Mouse (Mus musculus) gastrocnemius, adult 8-10 months (tissue): Measurements from ENCODE around the gene C2cd4b. TPM values are rescaled to one million over a fixed set of nuclear protein-coding genes. Genes with fewer than 3 reads are reported as not detected.

ENCODE experiments used
- DNase-seq, 2 experiments: peaks; one replicate each; pipeline ENCODE4 v3.0.0; 2022; ENCODE audit warnings: low spot score in 2 of 2
- microRNA-seq: library from miRNA; unstranded; fragments of <30 nt; microRNA quantifications from one replicate; pipeline ENCODE4 v1.2.0, GENCODE M21; 2022
- total RNA-seq, 4 experiments: library from RNA; stranded (reverse); gene quantifications; 2 replicates each; pipeline ENCODE4 v1.2.4; 2022

C2cd4b gene
- total RNA-seq, 4 experiments from 2014 or later, result not detected

DNA sequence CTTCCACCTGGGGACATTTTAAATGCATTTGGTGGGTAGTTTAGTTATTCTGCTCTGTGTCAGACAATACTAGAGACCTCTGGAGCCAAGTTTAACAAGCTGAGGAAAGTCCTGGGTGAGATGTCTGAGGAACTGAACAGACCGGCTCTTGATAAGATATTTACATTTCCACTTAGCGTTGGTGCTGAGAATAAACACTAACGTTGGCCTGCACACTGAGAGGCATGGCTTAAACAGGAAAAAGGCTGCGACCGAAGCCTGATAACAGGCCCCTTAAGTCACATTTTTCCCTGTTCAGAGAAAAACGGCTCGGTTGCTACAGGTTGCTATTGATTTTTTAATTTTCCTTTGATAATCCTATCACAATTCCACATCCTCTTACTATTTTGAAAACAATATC is 12.1 kb downstream of the C2cd4b start:
- DNase-seq, result no peak

DNA sequence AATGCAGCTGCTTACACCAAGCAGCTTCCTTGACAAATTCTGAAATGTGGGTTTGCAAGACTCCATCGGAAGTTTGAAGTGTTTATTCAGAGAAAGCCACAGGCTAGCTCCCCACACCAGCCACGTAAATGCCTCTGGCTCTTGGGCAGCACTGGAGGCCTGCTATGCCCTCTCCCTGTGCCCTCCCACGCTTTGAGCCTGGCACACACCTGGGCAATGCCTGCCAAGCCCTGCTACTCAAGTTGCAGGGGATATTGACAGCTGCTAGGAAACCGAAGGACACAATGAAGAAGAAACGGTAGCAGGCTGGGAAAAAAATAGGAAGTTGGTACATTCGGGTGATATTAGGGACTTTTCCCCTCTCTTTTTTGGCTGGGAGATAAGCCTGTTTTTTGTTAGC is 15.0 kb downstream of the C2cd4b start:
- DNase-seq, result no peak

DNA sequence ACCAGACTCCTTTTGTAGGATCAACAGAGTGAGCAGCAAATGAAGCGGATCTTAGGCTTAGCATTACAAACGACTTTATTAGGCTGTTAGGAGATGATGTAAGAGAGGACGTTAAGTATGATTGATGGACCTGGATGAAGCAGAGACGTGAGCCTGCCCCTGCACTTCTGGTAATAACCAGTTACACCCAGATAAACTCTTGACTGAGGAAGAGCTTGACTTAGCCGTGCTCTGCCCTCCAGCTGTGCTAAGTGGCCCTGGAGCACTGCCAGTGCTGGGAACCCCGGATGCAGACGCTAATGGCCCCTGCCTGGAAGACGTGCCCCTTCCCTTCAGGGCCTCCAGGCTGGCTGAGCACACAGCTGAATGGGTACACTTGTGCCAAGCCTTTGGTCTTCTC is 19.3 kb downstream of the C2cd4b start:
- DNase-seq, result no peak

DNA sequence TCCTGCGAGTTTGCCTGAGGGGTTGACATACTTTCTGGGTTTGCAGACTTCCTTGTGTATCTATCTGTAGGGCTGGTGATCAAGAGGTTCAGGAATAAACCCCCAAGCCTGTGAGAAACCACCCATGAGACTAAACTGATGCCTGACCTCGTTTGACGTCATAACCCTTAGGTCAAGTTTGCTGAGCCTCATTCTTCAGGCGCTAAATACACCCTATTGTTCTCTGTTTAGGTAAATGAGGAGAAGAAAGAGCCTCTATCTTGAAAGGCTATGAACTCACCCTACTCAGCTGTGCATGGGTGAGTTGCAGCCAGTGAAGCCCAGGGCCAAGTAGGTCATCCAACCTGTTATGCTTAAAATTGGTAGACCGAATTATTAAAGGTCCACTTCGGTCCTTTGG is 23.5 kb downstream of the C2cd4b start:
- no peak for DNase-seq

DNA sequence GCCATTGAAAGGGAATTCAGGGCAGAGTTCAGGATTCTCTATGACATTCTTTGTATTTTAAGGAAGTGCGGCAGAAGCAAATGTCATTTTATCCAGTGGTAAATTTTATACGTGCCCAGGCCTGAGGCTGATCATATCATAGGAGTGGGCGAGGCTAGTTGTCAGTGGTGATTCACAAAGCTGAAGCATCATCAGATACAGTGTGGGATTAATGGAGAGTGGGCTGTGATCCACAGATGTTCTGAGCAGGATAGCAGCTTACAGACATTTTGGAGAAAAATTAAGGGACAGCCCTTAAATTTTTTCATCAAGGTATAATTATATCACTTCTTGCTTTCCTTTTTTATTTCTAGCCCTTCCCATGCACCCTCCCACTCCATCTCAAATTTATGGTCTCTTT is 24.2 kb downstream of the C2cd4b start:
- DNase-seq, result no peak

DNA sequence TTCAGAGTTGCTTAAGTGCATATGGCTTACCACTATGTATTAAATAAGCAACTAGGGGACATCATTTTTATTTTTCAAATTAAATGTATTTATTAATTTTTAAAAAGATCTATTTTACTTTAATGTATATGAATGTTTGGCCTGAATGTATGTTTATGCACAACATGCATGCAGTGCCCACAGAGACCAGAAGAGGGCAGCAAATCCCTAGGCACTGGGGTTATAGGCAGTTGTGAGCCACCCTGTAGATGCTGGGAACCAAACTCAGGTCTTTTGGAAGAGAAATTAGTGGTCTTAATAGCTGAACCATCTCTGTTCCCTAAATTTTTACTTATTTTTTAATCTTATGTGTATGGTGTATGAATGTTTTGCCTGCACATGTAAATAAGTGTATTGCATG is 24.7 kb downstream of the C2cd4b start:
- no peak for DNase-seq

DNA sequence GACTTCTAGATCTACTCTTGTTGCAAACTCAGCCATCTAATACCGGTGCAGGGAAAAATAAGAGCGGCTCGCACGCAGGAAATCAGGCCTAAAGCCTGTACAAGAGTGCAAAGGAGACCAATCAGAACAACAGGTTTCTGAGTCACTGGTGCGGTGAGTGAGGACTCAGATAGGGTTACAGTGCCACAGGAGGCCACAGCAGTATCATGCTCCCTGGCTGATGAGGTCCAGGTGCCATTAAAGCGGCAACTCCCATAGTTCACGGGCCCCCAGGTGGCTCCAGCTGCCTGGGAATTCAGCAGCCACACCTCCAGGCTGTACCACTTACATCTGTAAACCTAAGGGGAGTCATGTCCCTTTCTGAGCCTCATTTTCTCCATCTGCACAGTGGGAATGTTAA is 27.1 kb downstream of the C2cd4b start:
- DNase-seq, result no peak

DNA sequence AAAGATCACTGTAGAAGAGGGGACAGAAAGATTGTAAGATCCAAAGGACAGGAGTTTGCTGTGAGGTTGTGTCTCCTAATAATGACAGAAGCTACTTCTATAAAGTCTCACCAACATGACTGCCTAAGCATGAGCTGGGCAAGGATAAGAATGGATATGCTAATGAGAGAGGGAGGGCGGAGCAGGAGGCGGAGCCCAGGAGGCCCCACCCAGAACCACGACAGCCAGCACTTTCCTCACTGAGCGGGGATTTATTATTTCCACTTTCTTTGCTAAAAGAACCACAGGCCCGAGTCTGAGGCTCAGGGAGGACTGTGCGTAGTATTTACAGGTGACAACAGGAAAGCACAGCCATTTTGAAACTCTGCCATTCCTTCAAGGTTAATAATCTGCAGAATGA is 28.4 kb downstream of the C2cd4b start:
- no peak for DNase-seq

DNA sequence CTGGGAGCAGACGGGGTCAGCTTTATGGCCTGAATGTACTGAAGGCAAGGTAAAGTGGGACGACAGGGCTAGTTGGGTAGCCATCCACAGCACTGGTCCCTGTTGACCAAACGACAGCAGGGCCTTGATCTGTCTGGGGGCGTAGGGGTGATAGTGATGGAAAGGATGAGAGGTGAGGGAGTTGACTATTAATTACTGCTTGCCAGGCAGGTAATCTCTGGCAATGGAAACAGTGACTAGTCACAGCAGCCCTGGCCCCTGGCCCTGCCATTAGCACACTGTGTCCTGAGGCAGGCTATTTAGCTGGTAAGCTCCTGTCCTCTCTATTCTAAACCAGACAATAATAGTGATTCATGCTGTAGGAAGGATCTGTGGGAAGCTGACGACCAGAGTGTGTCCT is 33.2 kb downstream of the C2cd4b start:
- DNase-seq, result no peak

DNA sequence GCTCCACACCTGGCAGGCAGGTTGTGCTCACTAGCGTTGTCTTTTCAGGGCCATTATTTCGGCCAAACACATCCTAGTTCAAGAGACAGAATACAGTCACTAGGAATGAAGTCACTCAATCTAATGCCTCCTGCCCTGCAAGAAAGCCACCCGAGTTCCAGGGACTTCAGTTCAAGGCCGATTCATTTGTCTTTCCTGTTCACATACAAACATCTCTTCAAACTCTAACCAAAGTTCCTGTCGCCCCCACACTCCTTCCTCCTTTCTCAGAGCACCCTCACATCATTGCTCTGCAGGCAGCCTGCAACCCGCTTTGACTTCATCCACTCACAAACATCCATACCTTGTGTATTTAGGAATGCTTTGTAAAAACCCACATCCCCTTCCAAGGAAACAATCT is 34.3 kb downstream of the C2cd4b start:
- no peak for DNase-seq

DNA sequence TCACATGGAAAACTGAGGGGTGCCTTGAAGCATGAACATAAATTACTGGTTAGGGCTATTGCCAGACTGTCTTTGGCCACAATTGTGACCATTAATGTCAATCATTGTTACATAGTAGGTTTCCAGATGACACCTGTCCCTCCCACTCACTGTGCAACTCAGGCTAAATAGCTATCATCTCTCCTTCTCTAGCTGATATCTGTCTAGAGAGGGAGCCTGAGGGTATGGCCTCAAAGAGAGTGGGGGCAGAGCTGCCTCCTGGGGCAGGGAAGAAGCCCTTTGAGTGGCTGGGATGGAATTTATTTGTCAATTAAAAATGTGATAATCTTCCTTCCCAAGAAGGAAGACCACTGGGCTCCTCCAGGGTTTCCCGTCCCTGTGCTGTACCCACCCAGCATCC is 35.0 kb downstream of the C2cd4b start:
- no peak for DNase-seq

DNA sequence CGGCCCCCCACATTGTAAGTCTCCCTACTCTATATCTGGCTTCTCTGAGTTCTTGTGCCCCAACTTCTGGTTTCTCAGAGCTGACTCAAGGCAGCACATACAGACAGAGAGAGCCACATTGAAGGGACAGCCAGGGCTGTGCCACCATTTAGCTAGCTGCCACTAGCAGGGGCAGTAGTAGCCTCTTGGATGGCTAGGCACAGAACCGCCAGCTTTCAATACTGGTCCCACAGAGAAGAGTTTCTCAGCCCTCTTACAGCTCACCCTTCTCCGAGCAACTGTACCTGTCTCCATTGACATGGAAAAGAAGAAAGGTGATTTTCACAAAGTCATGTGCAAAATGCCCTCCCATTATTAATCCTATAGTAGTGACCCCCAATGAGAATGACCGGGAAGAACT is 35.4 kb downstream of the C2cd4b start:
- no peak for DNase-seq

DNA sequence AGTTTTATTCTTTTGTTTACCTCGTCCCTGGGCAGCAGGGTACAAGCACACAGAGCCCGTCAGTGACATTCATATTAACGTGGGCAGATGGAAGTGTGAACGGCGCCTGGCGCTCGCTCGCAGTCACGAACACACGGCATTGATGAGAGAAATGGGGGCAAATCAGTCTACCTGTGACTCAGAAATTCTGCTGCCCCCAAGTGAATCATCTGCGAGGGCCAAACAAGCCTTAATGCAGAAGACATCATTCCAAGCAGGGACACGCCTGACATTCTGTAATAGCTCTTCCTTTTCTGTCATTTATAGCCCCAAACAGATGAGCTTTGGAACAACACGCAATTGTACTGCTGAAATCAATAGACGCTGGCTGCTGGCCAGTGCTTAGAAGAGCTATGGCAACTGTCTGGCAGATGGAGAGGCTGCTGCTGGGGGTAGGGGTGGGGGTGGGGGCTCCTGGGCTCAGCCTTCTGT is 36.0 kb downstream of the C2cd4b start:
- DNase-seq, result no peak

DNA sequence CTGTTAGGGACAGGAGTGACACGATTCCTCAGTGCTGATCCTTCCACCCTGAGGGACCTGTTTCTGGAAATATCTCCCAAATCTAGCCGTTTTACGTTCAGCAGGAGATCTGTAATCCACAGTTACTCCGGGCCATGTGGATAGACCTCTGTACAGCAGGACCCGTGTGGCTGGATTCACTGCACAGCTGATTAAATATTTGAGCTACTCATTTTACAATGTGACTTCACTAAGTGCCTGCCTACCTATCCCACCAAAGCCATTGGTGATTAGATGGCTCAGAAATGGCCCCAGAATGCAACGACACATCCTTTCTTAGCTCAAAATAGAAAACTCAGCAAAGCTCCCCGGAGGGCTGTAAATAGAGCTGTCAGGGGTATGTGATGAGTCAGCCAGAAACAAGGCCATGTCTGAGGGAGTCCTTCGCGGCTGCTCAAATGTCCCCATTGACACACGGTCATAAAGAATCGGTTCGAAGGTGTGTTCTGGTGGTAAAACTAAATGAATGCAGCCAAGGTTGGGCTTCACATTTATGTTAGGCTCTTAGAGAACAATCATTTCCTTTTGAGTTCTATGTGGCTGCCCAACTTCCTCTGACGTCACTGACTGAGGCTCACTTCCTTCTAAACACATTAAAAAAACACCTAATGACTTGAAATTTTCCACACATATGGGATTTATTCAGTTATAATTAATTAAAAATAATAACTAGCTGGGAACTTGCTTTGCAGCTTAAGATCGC is 40.0 kb downstream of the C2cd4b start:
- DNase-seq, result no peak

DNA sequence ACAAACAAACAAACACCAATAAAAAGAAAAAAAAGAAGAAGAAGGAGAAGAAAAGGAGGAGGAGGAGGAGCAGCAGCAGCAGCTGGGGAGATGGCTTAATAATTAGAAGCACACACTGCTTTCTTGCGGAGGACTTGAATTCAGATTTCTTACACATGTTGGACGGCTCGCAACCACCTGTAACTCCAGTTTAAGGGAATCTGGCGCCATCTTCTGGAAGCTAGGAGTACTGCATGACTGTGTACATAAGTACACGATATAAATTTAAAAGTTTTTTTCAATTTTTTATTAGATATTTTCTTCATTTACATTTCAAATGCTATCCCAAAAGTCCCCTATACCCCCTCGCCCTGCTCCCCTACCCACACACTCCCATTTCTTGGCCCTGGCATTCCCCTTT is 43.0 kb downstream of the C2cd4b start:
- peak; percentile 27 to 32 for DNase-seq

DNA sequence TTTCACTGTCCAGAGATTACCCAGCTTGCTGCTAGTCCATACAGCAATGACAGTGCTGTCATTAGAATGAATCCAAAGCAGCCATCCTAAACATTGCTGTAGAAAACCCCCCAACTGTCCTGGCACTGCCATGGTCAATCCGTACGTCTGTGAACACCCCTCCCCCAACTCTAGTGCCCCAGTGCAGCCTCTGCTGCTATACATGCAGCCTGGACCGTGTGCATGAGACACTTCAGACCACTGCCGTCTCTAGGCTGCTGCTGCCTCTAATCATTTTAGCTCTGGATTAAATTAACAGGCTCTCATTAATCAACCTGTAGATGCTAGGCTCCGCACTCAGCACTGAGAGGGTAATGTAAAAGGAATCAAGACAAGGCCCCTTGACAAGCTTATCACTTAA is 47.8 kb downstream of the C2cd4b start:
- no peak for DNase-seq

DNA sequence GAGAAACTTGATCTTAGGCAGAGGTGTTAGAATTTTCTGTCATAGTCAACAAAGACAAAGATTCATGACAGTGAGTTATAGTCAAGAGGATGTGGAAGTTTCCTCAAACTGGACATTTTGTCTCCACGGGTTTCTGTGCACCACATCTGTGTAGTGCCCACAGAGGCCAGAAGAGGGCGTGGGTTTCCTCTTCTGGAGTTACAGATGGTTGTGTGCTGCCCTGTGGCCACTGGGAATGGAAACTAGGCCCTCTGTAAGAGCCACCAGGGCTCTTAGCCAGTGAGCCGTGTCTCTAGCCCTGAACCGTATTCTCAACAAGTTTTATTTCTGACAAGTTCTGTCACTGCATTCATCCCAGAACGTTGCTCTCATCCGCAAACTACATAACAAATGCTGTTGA is 51.3 kb downstream of the C2cd4b start:
- no peak for DNase-seq

Small RNA genes lying within 50 kb of the gene (microRNA-seq; reads per million reads assigned to microRNA genes)
- gene Mir7241 (not detected), gene Mir7242 (not detected)

Other genes starting within 250 kb of the C2cd4b start
- 10 to 100 TPM; 70.6 to 93.7 (median 76.7) TPM for gene Tln2, start 199.7 kb upstream of the C2cd4b start, total RNA-seq
- not detected for gene C2cd4a, start 72.9 kb downstream of the C2cd4b start, total RNA-seq
- 10 to 100 TPM; 25.9 to 34.4 (median 30.2) TPM for gene Vps13c, start 81.0 kb downstream of the C2cd4b start, total RNA-seq